Mouse (Mus musculus) bone marrow, adult 2 months (tissue): ENCODE measurements around the gene Galnt18.

Experiments
- CTCF ChIP-seq: fragments of 200-500 bp; IDR thresholded peaks from 2 replicates; pipeline ENCODE4 v1.5.1; 2011; ENCODE audit warnings: low read length, control low read depth; ENCODE audit not compliant: control insufficient read depth, insufficient read depth
- POLR2A ChIP-seq: fragments of 200-500 bp; IDR thresholded peaks from 2 replicates; pipeline ENCODE4 v1.6.1; 2011; ENCODE audit warnings: low read depth, mild to moderate bottlenecking, control low read depth, low read length, borderline replicate concordance; ENCODE audit not compliant: control insufficient read depth

DNA sequence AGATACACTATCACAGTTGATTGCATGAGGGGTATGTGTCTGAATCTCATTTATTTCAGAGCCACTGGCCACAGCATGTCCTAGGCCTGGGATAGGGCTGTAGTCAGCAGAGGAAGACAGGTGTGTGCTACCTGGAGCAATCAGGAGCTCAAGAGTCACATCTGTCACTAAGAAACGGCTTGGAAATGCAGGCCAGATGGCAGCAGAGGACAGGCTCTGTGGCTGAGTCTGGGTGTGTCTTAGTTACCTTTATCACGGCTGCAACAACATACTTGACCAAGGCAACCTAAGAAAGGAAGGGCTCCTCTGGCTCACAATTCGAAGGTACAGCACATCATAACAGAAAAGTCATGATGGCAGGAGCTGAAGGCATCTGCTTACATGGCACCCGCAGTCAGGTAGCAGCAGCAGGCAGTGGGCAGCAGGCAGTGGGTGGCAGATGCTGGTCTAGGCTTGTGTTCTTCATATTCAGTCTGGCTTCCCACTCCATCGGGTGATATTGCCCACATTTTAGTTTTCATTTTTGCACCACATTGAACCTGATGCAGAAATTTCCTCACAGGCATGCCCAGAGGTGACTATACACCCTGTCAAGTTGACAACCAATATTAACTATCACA, 190.2 kb downstream of the Galnt18 start:
- TF ChIP-seq CTCF (no peak), POLR2A (no peak)
